Mouse (Mus musculus) lung, postnatal 36 days (tissue): ENCODE results near the gene Prlr.

Experiments
- DNase-seq: peaks from one replicate; pipeline ENCODE4 v3.0.0; 2022; ENCODE audit warnings: mixed read lengths

Prlr gene

GRCm38 (mm10) chr15:10177083-10177482 is at the start of gene Prlr:
Gene Prlr (plus strand): TSS chr15:10177238.
- DNase-seq: no peak

GRCm38 (mm10) chr15:10133781-10134180 is 43.3 kb upstream of the Prlr start:
- no peak for DNase-seq

GRCm38 (mm10) chr15:10134889-10135288 is 42.1 kb upstream of the Prlr start:
- no peak for DNase-seq

GRCm38 (mm10) chr15:10144520-10144919 is 32.5 kb upstream of the Prlr start:
- DNase-seq: no peak

- DNase-seq: no peak
Observed at GRCm38 (mm10) chr15:10148196-10148595, 28.8 kb upstream of the Prlr start.

- DNase-seq: no peak
Observed at GRCm38 (mm10) chr15:10160663-10161062, 16.4 kb upstream of the Prlr start.

- no peak for DNase-seq
Observed at GRCm38 (mm10) chr15:10175078-10175477, 2.0 kb upstream of the Prlr start.

GRCm38 (mm10) chr15:10175656-10176055 is 1.4 kb upstream of the Prlr start:
- DNase-seq: no peak

- DNase-seq: peak; percentile 11
Observed at GRCm38 (mm10) chr15:10177519-10178130, 587 bp downstream of the Prlr start.

- DNase-seq: no peak
Observed at GRCm38 (mm10) chr15:10178131-10178566, 1.1 kb downstream of the Prlr start.

GRCm38 (mm10) chr15:10180694-10181093 is 3.7 kb downstream of the Prlr start:
- no peak for DNase-seq

- DNase-seq: peak; percentile 6
Observed at GRCm38 (mm10) chr15:10192101-10192630, 15.1 kb downstream of the Prlr start.

GRCm38 (mm10) chr15:10200991-10201390 is 24.0 kb downstream of the Prlr start:
- DNase-seq: no peak

- DNase-seq: no peak
Observed at GRCm38 (mm10) chr15:10202504-10203302, 25.7 kb downstream of the Prlr start.

- no peak for DNase-seq
Observed at GRCm38 (mm10) chr15:10210261-10210770, 33.3 kb downstream of the Prlr start.

GRCm38 (mm10) chr15:10211992-10212391 is 35.0 kb downstream of the Prlr start:
- DNase-seq: no peak

GRCm38 (mm10) chr15:10213213-10213612 is 36.2 kb downstream of the Prlr start:
- no peak for DNase-seq

GRCm38 (mm10) chr15:10213710-10214109 is 36.7 kb downstream of the Prlr start:
- no peak for DNase-seq

GRCm38 (mm10) chr15:10215719-10216118 is 38.7 kb downstream of the Prlr start:
- no peak for DNase-seq

GRCm38 (mm10) chr15:10216189-10216588 is 39.2 kb downstream of the Prlr start:
- DNase-seq: no peak

- no peak for DNase-seq
Observed at GRCm38 (mm10) chr15:10223614-10224155, 46.6 kb downstream of the Prlr start.

GRCm38 (mm10) chr15:10225701-10226100 is 48.7 kb downstream of the Prlr start:
- no peak for DNase-seq

- peak; percentile 21 for DNase-seq
Observed at GRCm38 (mm10) chr15:10228636-10229035, 51.6 kb downstream of the Prlr start.

GRCm38 (mm10) chr15:10235977-10236376 is 58.9 kb downstream of the Prlr start:
- DNase-seq: no peak
